Mouse (Mus musculus) erythroblast, embryonic 14.5 days (primary cell): ENCODE measurements at regions not wholly inside any gene's neighbourhood (a gene's known extent, or its start where the extent isn't known, plus 50 kb on each side); places are given as distances from the start of the nearest gene placed in this dataset.

Experiments used
- GATA1 ChIP-seq: IDR thresholded peaks from 2 replicates; pipeline ENCODE4 v1.6.1; 2012; ENCODE audit warnings: low read length, inconsistent platforms, mixed read lengths
- TAL1 ChIP-seq: IDR thresholded peaks from 3 replicates; pipeline ENCODE4 v1.6.1; 2012; ENCODE audit warnings: low read length, inconsistent platforms, mixed read lengths

DNA sequence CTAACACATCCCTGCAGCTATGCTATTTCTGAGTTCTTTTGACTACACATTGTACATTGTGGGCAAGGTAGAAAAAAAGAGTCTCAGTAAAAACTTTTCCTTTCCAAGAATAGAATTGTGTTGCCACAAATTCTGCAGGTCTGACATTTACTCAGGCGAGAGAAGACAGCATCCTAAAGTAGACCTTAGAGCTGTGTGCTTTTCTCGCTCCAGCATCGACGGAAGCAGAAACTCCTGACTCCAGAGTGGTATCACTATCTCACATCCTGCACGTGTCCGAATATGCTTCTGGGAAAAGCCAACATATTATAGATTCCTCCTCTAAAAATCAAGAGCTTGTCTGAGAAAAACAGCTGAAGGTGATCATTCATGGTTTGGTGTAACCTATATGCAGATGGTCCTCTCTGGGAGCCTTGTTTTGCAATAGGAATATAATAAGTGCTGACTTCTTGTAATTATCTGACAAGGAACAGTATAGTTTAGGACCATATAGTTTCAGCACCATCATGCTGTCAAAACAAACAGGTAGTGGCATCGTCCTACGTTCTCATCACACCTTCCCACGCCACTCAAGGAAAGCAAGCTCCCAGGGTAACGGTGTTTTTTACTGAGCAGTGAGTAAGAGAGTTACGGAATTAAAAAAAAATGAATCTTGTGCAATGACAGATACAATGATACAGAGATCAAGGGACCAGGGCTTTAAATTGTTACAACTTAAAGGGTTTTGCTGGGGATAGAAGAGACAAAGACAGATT lies 254.0 kb downstream of the Rnf144a start:
- no peak for TF ChIP-seq GATA1
- no peak for TF ChIP-seq TAL1
